Mouse (Mus musculus) liver, postnatal 0 days (tissue): ENCODE measurements at regions not wholly inside any gene's neighbourhood (a gene's known extent, or its start where the extent isn't known, plus 50 kb on each side); places are given as distances from the start of the nearest gene placed in this dataset.

Experiments used
- ATAC-seq: fragments of 200-750 bp; cut with Nextera tagmentation; 2 replicates; pipeline ENCODE4 v1.8.0; 2017; ENCODE audit warnings: mild to moderate bottlenecking, moderate library complexity
- DNase-seq: peaks from one replicate; pipeline ENCODE4 v3.0.0-alpha.2; 2016
- H3K27ac ChIP-seq: fragments of 300-500 bp; sonication (generic); 2 replicates; pipeline ENCODE4 v1.5.1; 2014; ENCODE audit warnings: antibody characterized with exemption, moderate library complexity, mild to moderate bottlenecking, low read depth
- H3K27me3 ChIP-seq: fragments of 300-500 bp; sonication (generic); 2 replicates; pipeline ENCODE4 v1.6.1; 2014; ENCODE audit warnings: low read length, control low read depth, mixed read lengths; ENCODE audit not compliant: insufficient read depth
- H3K36me3 ChIP-seq: fragments of 300-500 bp; sonication (generic); replicated peaks from 2 replicates; pipeline ENCODE4 v1.6.1; 2014; ENCODE audit warnings: mild to moderate bottlenecking, control low read depth, low read length, moderate library complexity, mixed read lengths; ENCODE audit not compliant: insufficient read depth
- H3K4me1 ChIP-seq: fragments of 300-500 bp; sonication (generic); 2 replicates; pipeline ENCODE4 v1.6.1; 2014; ENCODE audit warnings: antibody characterized with exemption, mild to moderate bottlenecking, control low read depth; ENCODE audit not compliant: insufficient read depth
- H3K4me2 ChIP-seq: fragments of 300-500 bp; sonication (generic); 2 replicates; pipeline ENCODE4 v1.6.1; 2014; ENCODE audit warnings: low read depth, mild to moderate bottlenecking, low read length, moderate library complexity, mixed read lengths
- H3K4me3 ChIP-seq: fragments of 300-500 bp; sonication (generic); 2 replicates; pipeline ENCODE4 v1.5.1; 2014; ENCODE audit warnings: low read depth, low read length
- H3K9ac ChIP-seq: fragments of 300-500 bp; sonication (generic); replicated peaks from 2 replicates; pipeline ENCODE4 v1.6.1; 2014; ENCODE audit warnings: mild to moderate bottlenecking, moderate library complexity
- H3K9me3 ChIP-seq: fragments of 300-500 bp; sonication (generic); 2 replicates; pipeline ENCODE4 v1.6.1; 2016; ENCODE audit warnings: mild to moderate bottlenecking, control low read depth, low read length, mixed read lengths
- CTCF ChIP-seq: sonication (generic); IDR thresholded peaks from 2 replicates; pipeline ENCODE4 v1.5.1; 2016; ENCODE audit warnings: antibody characterized with exemption, low read depth
- EP300 ChIP-seq: IDR thresholded peaks from 2 replicates; pipeline ENCODE4 v1.6.1; 2016; ENCODE audit warnings: antibody characterized with exemption, low read depth, mild to moderate bottlenecking
- WGBS: fragments of 180-500 bp; shearing (Covaris S2); extraction: QIAGEN DNeasy Blood & Tissue Kit; methylation state at CpG from one replicate; pipeline ENCODE4 v1.1.7; 2014; ENCODE audit not compliant: insufficient replicate concordance; 5-methylcytosine and 5-hydroxymethylcytosine counted together

DNA sequence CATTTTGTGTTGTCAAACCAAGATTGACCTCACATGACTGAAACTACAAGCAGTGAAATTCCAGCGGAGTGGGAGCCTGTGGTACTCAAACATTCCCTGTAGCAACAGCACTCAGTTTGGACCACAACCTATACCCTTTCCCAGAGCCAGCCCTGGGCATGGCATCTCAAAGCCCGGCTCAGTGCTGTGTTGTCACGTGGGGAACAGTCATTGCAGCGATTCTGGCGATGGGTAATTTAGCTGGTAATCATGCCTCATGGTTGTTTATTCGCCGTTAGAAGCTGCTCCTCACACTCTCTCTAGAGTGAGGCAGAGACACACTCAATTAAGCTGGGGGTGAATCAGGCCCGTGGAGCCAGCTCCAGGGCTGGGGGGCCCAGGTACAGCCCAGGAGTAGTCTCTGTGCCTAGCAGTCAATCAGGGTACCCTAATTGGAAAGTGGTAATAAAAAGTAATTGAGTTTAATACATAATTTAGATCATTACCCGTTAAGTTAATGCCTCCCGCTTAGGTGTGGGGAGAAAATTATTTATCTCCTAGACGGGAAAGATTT, 85.5 kb upstream of the A530016L24Rik start:
- WGBS, result 75% methylated on average over 11 of the region's 11 CpGs
- Histone ChIP-seq H3K9ac (no peak overlapping the region), H3K9me3 (no peaks in the 10 kb centered on the region), H3K36me3 (no peaks in the 10 kb centered on the region), H3K4me3 (no peak overlapping the region), H3K27ac (no peak overlapping the region), H3K4me1 (no peaks in the 10 kb centered on the region), H3K4me2 (no peak overlapping the region), H3K27me3 (no peaks in the 10 kb centered on the region)
- DNase-seq (no peak), ATAC-seq (no peak)
- TF ChIP-seq CTCF (no peak), EP300 (no peak)

GRCm38 (mm10) chr12:112404338-112404737, 84.9 kb upstream of the A530016L24Rik start:
- H3K9me3 ChIP-seq, result no peaks in the 10 kb centered on the region
- H3K36me3 ChIP-seq, result no peaks in the 10 kb centered on the region
- no peak for ATAC-seq
- H3K4me1 ChIP-seq, result no peaks in the 10 kb centered on the region
- no peak overlapping the region for H3K27ac ChIP-seq
- no peak for TF ChIP-seq EP300
- no peak for TF ChIP-seq CTCF
- H3K9ac ChIP-seq, result no peak overlapping the region
- DNase-seq, result no peak
- no peaks in the 10 kb centered on the region for H3K27me3 ChIP-seq
- H3K4me2 ChIP-seq, result no peak overlapping the region
- no peak overlapping the region for H3K4me3 ChIP-seq
- WGBS, result 82% methylated on average over 12 of the region's 12 CpGs

DNA sequence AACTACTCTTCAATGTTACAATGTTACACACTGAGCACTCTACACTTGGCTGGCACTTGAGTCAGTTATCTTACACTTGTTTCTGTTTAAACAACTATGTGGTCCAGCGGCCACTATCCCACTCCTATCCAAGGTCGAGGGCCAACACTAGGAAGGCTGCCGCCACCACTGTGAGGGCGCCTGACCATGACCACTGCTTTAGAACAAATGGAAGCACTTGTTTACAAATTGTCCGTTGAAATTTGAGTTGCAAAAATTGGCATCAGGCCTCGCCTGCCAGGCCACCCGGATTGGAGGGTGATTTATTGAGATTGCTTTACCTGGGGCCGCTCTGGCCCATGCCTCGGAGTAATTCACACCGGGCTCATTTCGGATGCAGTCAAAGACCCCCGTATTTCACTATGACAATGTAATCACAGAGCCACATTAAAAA, 83.5 kb upstream of the A530016L24Rik start:
- H3K9ac ChIP-seq, result no peak overlapping the region
- TF ChIP-seq CTCF (no peak), EP300 (no peak)
- H3K27ac ChIP-seq, result no peak overlapping the region
- H3K4me1 ChIP-seq, result no peaks in the 10 kb centered on the region
- ATAC-seq (no peak), DNase-seq (no peak)
- no peaks in the 10 kb centered on the region for H3K27me3 ChIP-seq
- H3K4me3 ChIP-seq, result no peak overlapping the region
- H3K4me2 ChIP-seq, result no peak overlapping the region
- no peaks in the 10 kb centered on the region for H3K9me3 ChIP-seq
- no peaks in the 10 kb centered on the region for H3K36me3 ChIP-seq
- 75% methylated on average over 12 of the region's 12 CpGs for WGBS

- Histone ChIP-seq H3K27ac (no peak overlapping the region), H3K36me3 (no peaks in the 10 kb centered on the region), H3K4me2 (no peak overlapping the region), H3K4me1 (no peaks in the 10 kb centered on the region), H3K9me3 (no peaks in the 10 kb centered on the region), H3K4me3 (no peak overlapping the region), H3K9ac (no peak overlapping the region), H3K27me3 (no peaks in the 10 kb centered on the region)
- ATAC-seq, result no peak
- no peak for DNase-seq
- WGBS, result 27% methylated on average over 13 of the region's 13 CpGs
- TF ChIP-seq CTCF (peak; percentile 67), EP300 (no peak)
These were observed 77.5 kb upstream of the A530016L24Rik start for GRCm38 (mm10) chr12:112411612-112412350.

- H3K4me3 ChIP-seq, result no peak overlapping the region
- H3K27ac ChIP-seq, result no peak overlapping the region
- no peaks in the 10 kb centered on the region for H3K27me3 ChIP-seq
- no peak for ATAC-seq
- no peaks in the 10 kb centered on the region for H3K4me1 ChIP-seq
- H3K36me3 ChIP-seq, result no peaks in the 10 kb centered on the region
- TF ChIP-seq EP300, result no peak
- no peak for TF ChIP-seq CTCF
- WGBS, result 47% methylated on average over 2 of the region's 2 CpGs
- no peaks in the 10 kb centered on the region for H3K9me3 ChIP-seq
- H3K4me2 ChIP-seq, result no peak overlapping the region
- H3K9ac ChIP-seq, result no peak overlapping the region
- DNase-seq, result no peak
These were observed 76.9 kb upstream of the A530016L24Rik start for GRCm38 (mm10) chr12:112412351-112412697.

GRCm38 (mm10) chr12:112415926-112416473, 73.2 kb upstream of the A530016L24Rik start:
- TF ChIP-seq CTCF (no peak), EP300 (no peak)
- H3K9ac ChIP-seq, result no peak overlapping the region
- no peaks in the 10 kb centered on the region for H3K4me1 ChIP-seq
- H3K4me3 ChIP-seq, result no peak overlapping the region
- H3K9me3 ChIP-seq, result no peaks in the 10 kb centered on the region
- DNase-seq (no peak), ATAC-seq (no peak)
- H3K4me2 ChIP-seq, result no peak overlapping the region
- 79% methylated on average over 18 of the region's 18 CpGs for WGBS
- H3K36me3 ChIP-seq, result no peaks in the 10 kb centered on the region
- no peak overlapping the region for H3K27ac ChIP-seq
- H3K27me3 ChIP-seq, result no peaks in the 10 kb centered on the region
